Mouse (Mus musculus) MEL (cell line): ENCODE results near the gene 1810065E05Rik. TPM values are rescaled to one million over a fixed set of nuclear protein-coding genes. Genes with fewer than 3 reads are reported as not detected.

ENCODE experiments used
- DNase-seq: peaks from one replicate; pipeline ENCODE4 v3.0.0; 2011; ENCODE audit warnings: low read depth, low spot score
- H3K27ac ChIP-seq: 2 replicates; pipeline ENCODE4 v1.5.1; 2012; ENCODE audit warnings: low read depth, mild to moderate bottlenecking, control low read depth, low read length, moderate library complexity; ENCODE audit not compliant: control insufficient read depth
- H3K27me3 ChIP-seq, 2 experiments: fragments of 150-350 bp in 1 of 2; sonication (generic) in 1 of 2; 2 replicates each; pipeline ENCODE4 v1.6.1; 2012; ENCODE audit warnings: low read length in 2 of 2, mild to moderate bottlenecking in 2 of 2, improper control_type of control experiment in 1 of 2, moderate library complexity in 1 of 2; ENCODE audit not compliant: insufficient read depth in 2 of 2, control insufficient read depth in 1 of 2
- H3K36me3 ChIP-seq, 2 experiments: 2 replicates each; pipeline ENCODE4 v1.6.1; 2012 to 2014; ENCODE audit warnings: low read length in 2 of 2, improper control_type of control experiment in 1 of 2, inconsistent platforms in 1 of 2, mild to moderate bottlenecking in 1 of 2; ENCODE audit not compliant: insufficient read depth in 2 of 2, control insufficient read depth in 1 of 2
- H3K4me1 ChIP-seq, 2 experiments: fragments of 150-350 bp in 1 of 2; sonication (generic) in 1 of 2; 2 replicates each; pipeline ENCODE4 v1.6.1; 2012; ENCODE audit warnings: low read length in 2 of 2, improper control_type of control experiment in 1 of 2, mild to moderate bottlenecking in 1 of 2; ENCODE audit not compliant: insufficient read depth in 2 of 2, control insufficient read depth in 1 of 2
- H3K4me3 ChIP-seq, 2 experiments: fragments of 150-350 bp in 1 of 2; sonication (generic) in 1 of 2; 2 replicates each; pipeline ENCODE4 v1.5.1; 2012; ENCODE audit warnings: low read depth in 2 of 2, low read length in 2 of 2, mild to moderate bottlenecking in 2 of 2, moderate library complexity in 2 of 2, control low read depth in 1 of 2, improper control_type of control experiment in 1 of 2; ENCODE audit not compliant: control insufficient read depth in 1 of 2, insufficient read depth in 1 of 2
- H3K79me2 ChIP-seq: 2 replicates; pipeline ENCODE4 v1.6.1; 2012; ENCODE audit warnings: mild to moderate bottlenecking, low read length, moderate library complexity; ENCODE audit not compliant: control insufficient read depth, poor library complexity, insufficient read depth
- H3K9ac ChIP-seq: 2 replicates; pipeline ENCODE4 v1.6.1; 2012; ENCODE audit warnings: low read depth, mild to moderate bottlenecking, control low read depth, low read length, moderate library complexity; ENCODE audit not compliant: control insufficient read depth, poor library complexity, severe bottlenecking
- H3K9me3 ChIP-seq: fragments of 150-350 bp; sonication (generic); replicated peaks from 2 replicates; pipeline ENCODE4 v1.6.1; 2012; ENCODE audit warnings: mild to moderate bottlenecking, low read length, improper control_type of control experiment, moderate library complexity; ENCODE audit not compliant: insufficient read depth
- BHLHE40 ChIP-seq: IDR thresholded peaks from 2 replicates; pipeline ENCODE4 v1.6.1; 2012; ENCODE audit warnings: low read depth, mild to moderate bottlenecking, inconsistent platforms, low read length, improper control_type of control experiment, borderline replicate concordance
- CHD1 ChIP-seq: IDR thresholded peaks from 2 replicates; pipeline ENCODE4 v1.6.1; 2012; ENCODE audit warnings: low read depth, mild to moderate bottlenecking, inconsistent platforms, low read length, improper control_type of control experiment
- E2F4 ChIP-seq: IDR thresholded peaks from 2 replicates; pipeline ENCODE4 v1.6.1; 2011; ENCODE audit warnings: low read depth, low read length, improper control_type of control experiment, borderline replicate concordance
- ELF1 ChIP-seq: IDR thresholded peaks from 2 replicates; pipeline ENCODE4 v1.6.1; 2014; ENCODE audit warnings: low read depth, mild to moderate bottlenecking, inconsistent platforms, low read length, improper control_type of control experiment, moderate library complexity
- MEF2A ChIP-seq: IDR thresholded peaks from 2 replicates; pipeline ENCODE4 v1.6.1; 2014; ENCODE audit warnings: low read depth, mild to moderate bottlenecking, inconsistent platforms, low read length, improper control_type of control experiment; ENCODE audit not compliant: poor library complexity, insufficient replicate concordance, severe bottlenecking; ENCODE audit errors: extremely low read depth
- MYB ChIP-seq: IDR thresholded peaks from 2 replicates; pipeline ENCODE4 v1.6.1; 2011; ENCODE audit warnings: mild to moderate bottlenecking, low read depth, low read length, improper control_type of control experiment
- MYC ChIP-seq: IDR thresholded peaks from 2 replicates; pipeline ENCODE4 v1.6.1; 2011; ENCODE audit warnings: low read depth, mild to moderate bottlenecking, low read length, improper control_type of control experiment, moderate library complexity
- NELFE ChIP-seq: IDR thresholded peaks from 2 replicates; pipeline ENCODE4 v1.6.1; 2011; ENCODE audit warnings: low read depth, low read length, improper control_type of control experiment
- POLR2A ChIP-seq, 2 experiments: IDR thresholded peaks; 2 replicates each; pipeline ENCODE4 v1.6.1; 2011 to 2012; ENCODE audit warnings: low read length in 2 of 2, mild to moderate bottlenecking in 2 of 2, control low read depth in 1 of 2, improper control_type of control experiment in 1 of 2, low read depth in 1 of 2, moderate library complexity in 1 of 2; ENCODE audit not compliant: control insufficient read depth in 1 of 2, insufficient read depth in 1 of 2, poor library complexity in 1 of 2
- POLR2AphosphoS2 ChIP-seq: IDR thresholded peaks from 2 replicates; pipeline ENCODE4 v1.6.1; 2011; ENCODE audit warnings: low read length, improper control_type of control experiment
- POLR2AphosphoS5 ChIP-seq: IDR thresholded peaks from 2 replicates; pipeline ENCODE4 v1.6.1; 2012; ENCODE audit warnings: low read depth, borderline replicate concordance, mild to moderate bottlenecking, inconsistent platforms, low read length, moderate library complexity, mixed read lengths
- RCOR1 ChIP-seq: IDR thresholded peaks from 2 replicates; pipeline ENCODE4 v1.6.1; 2012; ENCODE audit warnings: low read depth, mild to moderate bottlenecking, inconsistent platforms, low read length, improper control_type of control experiment
- TCF12 ChIP-seq: IDR thresholded peaks from 2 replicates; pipeline ENCODE4 v1.6.1; 2014; ENCODE audit warnings: low read depth, mild to moderate bottlenecking, inconsistent platforms, low read length, improper control_type of control experiment, moderate library complexity
- UBTF ChIP-seq: IDR thresholded peaks from 2 replicates; pipeline ENCODE4 v1.6.1; 2012; ENCODE audit warnings: low read depth, mild to moderate bottlenecking, inconsistent platforms, low read length, improper control_type of control experiment, moderate library complexity, borderline replicate concordance; ENCODE audit not compliant: insufficient read depth
- USF1 ChIP-seq: IDR thresholded peaks from 2 replicates; pipeline ENCODE4 v1.6.1; 2014; ENCODE audit warnings: low read depth, mild to moderate bottlenecking, inconsistent platforms, low read length, improper control_type of control experiment, moderate library complexity
- USF2 ChIP-seq, 2 experiments: IDR thresholded peaks; 2 replicates each; pipeline ENCODE4 v1.6.1; 2011 to 2012; ENCODE audit warnings: improper control_type of control experiment in 2 of 2, low read length in 2 of 2, borderline replicate concordance in 1 of 2, inconsistent platforms in 1 of 2, low read depth in 1 of 2, mild to moderate bottlenecking in 1 of 2; ENCODE audit not compliant: insufficient read depth in 1 of 2
- ZKSCAN1 ChIP-seq: IDR thresholded peaks from 2 replicates; pipeline ENCODE4 v1.6.1; 2012; ENCODE audit warnings: low read depth, mild to moderate bottlenecking, inconsistent platforms, low read length, improper control_type of control experiment, moderate library complexity
- ZNF384 ChIP-seq: IDR thresholded peaks from 2 replicates; pipeline ENCODE4 v1.6.1; 2012; ENCODE audit warnings: low read depth, mild to moderate bottlenecking, inconsistent platforms, low read length, improper control_type of control experiment
- polyA plus RNA-seq, 2 experiments: library from polyadenylated mRNA; stranded (reverse) in 1 of 2; unstranded in 1 of 2; fragments of >175 nt in 1 of 2; fragments of >200 nt in 1 of 2; gene quantifications; 2 replicates each; pipeline versions ENCODE4 v1.2.1 to v1.2.4; 2012; ENCODE audit warnings: low replicate concordance in 2 of 2, low read depth in 1 of 2; ENCODE audit not compliant: insufficient read length in 2 of 2, insufficient read depth in 1 of 2, missing spikeins in 1 of 2
- total RNA-seq: library from RNA; depleted of rRNA; stranded (reverse); fragments of 300-350 nt; gene quantifications from 2 replicates; pipeline ENCODE4 v1.2.3, GENCODE M21; 2012

The 1810065E05Rik gene
- total and polyA plus RNA-seq, 3 experiments, result not detected

DNA sequence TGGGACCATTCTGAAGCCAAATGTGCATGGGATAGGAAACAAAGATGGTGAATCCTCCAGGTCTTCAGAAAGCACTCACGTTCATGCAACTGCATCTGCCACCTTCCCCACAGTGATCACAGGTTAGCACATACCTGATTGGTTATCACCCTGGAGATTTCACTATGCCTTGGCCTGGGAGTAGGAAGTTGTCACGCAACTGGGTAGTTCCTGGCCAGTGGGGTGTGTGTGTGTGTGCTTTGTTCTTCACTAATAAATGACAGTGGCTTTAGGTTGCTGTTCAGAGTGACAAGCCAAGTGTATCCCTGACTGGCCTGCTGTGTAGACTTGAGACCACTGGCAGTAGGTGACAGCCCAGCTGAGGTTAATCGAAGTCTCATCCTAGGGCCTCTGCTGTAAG, 11.3 kb downstream of the 1810065E05Rik start, which contains the start of gene Gm12253:
TSS of gene Gm12253 (plus strand) at position 301 of the 400 bp plus-strand sequence.
- Histone ChIP-seq H3K9me3 (no peaks in the 10 kb centered on the region), H3K36me3 (no peaks in the 10 kb centered on the region), H3K4me3 (no peak within 1 kb of the TSS)
- no peak for TF ChIP-seq MEF2A
- no peak for TF ChIP-seq TCF12
- TF ChIP-seq USF1, result no peak
- TF ChIP-seq UBTF, result no peak
- no peak for TF ChIP-seq ZKSCAN1
- TF ChIP-seq, all 39 proteins: peak for 0
- no peak within 1 kb of the TSS for H3K9ac ChIP-seq
- DNase-seq, result no peak
- H3K4me1 ChIP-seq, result no peaks in the 10 kb centered on the region
- no peaks in the 10 kb centered on the region for H3K79me2 ChIP-seq
- H3K27me3 ChIP-seq, result peaks cover 21 to 30% of the 10 kb centered on the region in 2 experiments
- H3K27ac ChIP-seq, result no peak within 1 kb of the TSS

GRCm38 (mm10) chr11:58437866-58438265, 17.0 kb downstream of the 1810065E05Rik start:
- no peaks in the 10 kb centered on the region for H3K36me3 ChIP-seq
- TF ChIP-seq BHLHE40 (no peak), POLR2AphosphoS2 (no peak), TCF12 (no peak), ELF1 (no peak), CHD1 (no peak), MYB (no peak), ZNF384 (no peak), POLR2AphosphoS5 (no peak), RCOR1 (no peak), MYC (no peak), E2F4 (no peak), POLR2A (IDR thresholded peaks at IDR 0.05; ENCODE audit: control insufficient read depth in 1 of 2, insufficient read depth in 1 of 2, low read depth in 1 of 2, low read length in 2 of 2, poor library complexity in 1 of 2) (no peak), USF2 (IDR thresholded peaks at IDR 0.05; ENCODE audit: borderline replicate concordance in 1 of 2, insufficient read depth in 1 of 2, low read depth in 1 of 2, low read length in 2 of 2) (no peak), NELFE (no peak), USF1 (no peak)
- TF ChIP-seq, all 39 proteins: peak for 0
- Histone ChIP-seq H3K27me3 (peaks cover 31 to 57% of the 10 kb centered on the region in 2 experiments), H3K4me1 (no peaks in the 10 kb centered on the region), H3K79me2 (no peaks in the 10 kb centered on the region), H3K27ac (no peak overlapping the region), H3K9me3 (no peaks in the 10 kb centered on the region), H3K9ac (no peak overlapping the region), H3K4me3 (no peak overlapping the region)
- DNase-seq, result no peak
